Mouse (Mus musculus): ENCODE measurements around the gene Ppm1h.

The Ppm1h gene

GRCm38 (mm10) chr10:122887528-122888183 lies 209.1 kb downstream of the Ppm1h start:
- no peak for DNase-seq (ENCODE audit: low read depth, low spot score)

- no peak for DNase-seq (ENCODE audit: low read depth, low spot score)
These were observed 212.3 kb downstream of the Ppm1h start for GRCm38 (mm10) chr10:122890682-122891350.

GRCm38 (mm10) chr10:122891461-122891860 lies 212.9 kb downstream of the Ppm1h start:
- no peak for DNase-seq (ENCODE audit: low read depth, low spot score)

DNA sequence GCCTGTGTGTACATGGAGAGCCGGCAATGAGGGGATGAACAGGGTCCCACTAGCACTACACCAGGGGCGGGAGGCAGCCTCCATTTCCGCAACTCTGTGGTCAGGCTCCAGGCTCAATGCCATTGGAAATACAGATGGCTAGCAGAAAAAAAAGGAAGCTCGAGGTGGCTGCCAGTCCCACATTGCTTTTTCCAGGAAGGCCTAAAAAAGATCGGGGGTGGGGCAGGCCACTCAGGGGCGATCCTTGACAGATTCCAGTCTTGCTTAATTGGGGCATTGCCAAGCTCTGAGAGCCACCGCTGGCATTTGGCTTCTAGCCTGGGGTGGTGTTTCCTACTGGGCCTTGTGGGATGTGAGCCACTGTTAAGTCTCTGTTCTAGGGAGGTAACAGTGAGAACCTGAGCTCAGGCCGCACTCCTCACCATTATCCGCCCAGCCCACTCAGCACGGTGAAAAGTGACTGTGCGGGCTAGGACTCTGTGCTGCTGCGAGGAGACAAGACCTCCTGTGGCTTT lies 216.1 kb downstream of the Ppm1h start:
- DNase-seq (ENCODE audit: low read depth, low spot score), result no peak

DNA sequence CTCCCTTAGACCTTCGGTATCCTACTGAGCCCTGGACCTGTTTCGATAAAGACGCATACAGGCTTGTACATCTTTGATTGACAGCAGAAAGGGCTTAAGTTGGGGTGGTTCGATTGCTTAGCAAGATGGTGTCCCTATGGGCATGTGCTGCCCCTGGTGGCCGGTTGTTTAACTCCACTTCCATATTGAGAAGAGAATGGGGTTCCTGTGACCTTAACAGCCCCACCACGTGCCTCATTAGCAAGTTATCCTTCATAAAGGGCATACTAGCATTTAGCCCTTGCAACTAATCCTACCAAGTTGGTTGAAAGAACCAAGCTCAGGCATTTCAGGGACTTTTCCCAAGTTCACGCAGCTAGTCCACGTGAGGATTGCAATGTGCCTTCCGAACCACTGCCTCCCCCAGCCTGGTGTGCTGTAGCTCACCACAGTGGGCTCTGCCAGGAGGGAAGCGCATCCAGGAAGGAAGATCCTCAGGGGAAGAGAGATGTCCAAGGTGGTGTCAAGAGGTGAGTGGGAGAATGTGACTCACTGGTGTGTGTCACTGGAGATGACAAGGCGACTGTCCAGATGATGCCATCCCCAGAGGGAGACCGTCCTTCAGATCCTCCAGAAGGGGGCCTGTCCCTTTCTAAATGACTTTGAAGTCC lies 216.7 kb downstream of the Ppm1h start:
- DNase-seq (ENCODE audit: low read depth, low spot score), result peak; percentile 39

DNA sequence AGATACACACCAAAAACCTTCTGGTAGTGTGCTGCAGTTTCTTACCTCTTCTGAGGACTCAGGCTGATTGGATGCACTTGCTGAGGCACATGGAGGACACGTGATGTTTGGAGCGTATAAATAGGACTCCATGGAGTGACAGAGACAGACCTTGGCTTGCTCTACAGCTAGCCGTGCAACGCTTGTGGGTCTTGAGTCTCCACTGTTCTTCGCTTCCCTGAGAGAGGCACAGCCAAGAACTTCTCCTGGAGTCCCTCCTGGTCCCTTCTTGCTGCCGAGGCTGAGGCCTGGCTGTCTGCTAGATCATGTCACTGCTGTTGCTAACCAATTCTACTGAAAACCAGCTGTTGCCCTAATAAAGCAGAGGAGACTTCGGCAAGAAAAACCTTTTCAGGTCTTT lies 221.4 kb downstream of the Ppm1h start:
- DNase-seq (ENCODE audit: low read depth, low spot score), result no peak

DNA sequence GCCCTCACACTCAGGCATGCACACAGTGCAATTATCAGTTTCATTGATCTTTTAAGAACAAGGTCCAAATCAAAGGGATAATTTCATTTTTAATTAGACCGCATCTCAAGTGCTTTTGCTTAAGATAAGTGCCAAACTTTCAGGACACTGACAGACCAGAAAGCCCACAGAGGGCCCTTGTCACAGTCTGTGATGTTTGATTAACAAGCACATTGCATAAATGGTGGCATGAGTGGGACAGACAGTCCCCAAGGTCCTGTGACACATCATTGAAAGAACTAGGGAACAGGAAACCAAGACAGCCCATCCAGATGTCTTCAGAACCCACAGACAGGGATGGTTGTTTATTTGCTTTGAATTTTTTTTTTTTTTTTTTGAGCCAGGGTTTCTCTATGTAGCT lies 221.9 kb downstream of the Ppm1h start:
- no peak for DNase-seq (ENCODE audit: low read depth, low spot score)

DNA sequence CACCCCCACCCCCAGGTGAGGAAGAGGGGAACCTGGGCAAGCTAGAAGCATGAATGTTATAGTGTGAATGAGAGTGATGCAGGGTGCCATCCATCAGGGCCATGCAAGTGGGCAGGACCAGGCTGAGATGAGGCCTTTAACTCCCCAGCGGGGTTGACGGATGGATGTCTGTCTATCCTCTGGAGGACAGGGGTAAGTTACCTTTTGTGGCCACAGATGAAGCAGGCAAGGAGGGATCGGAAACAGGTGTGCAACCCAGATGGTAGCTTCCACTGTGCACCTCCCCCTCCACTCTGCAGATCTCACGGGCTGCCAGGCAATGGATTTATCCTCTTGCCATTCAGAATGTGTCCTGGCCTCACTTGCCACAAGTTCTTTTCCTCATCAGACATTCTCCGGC lies 222.8 kb downstream of the Ppm1h start:
- DNase-seq (ENCODE audit: low read depth, low spot score), result no peak

DNA sequence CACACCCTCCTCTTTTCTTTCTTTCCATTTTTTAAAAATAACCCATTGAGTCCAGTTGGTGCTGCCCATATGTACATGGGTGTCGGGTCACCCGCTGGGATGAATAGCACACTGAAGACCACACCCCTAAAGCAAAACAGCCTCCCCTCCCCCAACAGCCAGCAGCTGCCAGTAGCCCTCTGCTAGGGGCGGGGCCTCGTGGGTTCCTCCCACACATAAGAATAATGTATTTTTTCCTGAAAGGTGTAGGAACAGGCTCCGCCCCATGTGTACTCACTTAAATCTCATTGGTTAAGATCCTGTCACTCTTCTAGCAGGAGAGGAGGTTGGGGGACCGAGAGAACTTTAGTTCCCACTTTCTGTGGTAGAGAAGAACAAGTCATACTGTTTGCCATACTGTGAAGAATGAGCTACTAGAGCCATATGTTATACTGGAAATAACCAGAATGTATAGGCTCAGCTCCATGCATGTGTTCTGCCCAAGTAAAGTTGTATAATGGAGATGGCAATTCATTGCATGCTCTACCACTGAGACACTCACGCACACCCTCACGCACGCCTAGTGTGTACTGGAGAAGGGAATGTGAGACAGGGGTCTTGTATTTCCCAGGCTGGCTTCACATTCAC lies 231.0 kb downstream of the Ppm1h start:
- DNase-seq (ENCODE audit: low read depth, low spot score), result no peak

DNA sequence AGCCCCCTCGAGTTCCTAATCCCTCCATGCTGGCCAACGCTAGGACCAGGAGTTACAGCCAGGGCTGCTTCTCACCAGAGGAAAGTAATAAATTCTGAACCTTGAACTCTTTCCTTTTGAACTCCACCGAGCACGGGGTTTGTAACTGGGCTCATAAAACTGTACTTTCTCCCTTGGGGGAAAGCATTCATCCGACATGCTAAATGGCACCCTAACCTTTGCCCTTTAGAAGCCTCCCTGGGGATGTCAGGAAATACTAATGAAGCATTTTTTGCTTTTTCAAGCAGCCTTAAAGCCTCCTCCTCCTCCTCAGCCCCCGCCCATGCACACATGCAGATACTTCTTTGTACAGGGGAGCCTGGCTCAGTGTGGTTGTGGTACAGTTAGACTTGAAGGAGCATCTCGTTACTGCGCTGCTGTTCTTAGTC lies 232.2 kb downstream of the Ppm1h start:
- DNase-seq (ENCODE audit: low read depth, low spot score), result no peak

DNA sequence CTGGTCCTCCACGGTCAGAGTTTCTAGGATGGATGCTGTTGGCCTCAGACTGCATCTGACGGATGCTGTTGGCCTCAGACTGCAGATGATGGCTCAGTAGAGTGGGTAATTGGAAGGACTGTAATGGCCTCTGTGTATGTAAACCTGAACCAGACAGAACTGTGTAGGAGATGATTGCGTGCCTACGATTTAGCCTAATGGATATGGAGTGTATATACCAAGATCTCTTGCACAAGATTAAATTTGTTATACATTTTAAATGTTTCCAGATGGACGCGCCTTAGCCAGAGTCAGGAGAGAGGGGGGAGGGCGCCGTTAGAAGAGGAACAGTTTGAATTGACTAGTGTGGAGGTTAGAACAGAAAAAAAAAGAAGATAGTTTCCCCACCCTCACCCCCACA lies 233.1 kb downstream of the Ppm1h start:
- DNase-seq (ENCODE audit: low read depth, low spot score), result no peak

GRCm38 (mm10) chr10:122912086-122912690 lies 233.6 kb downstream of the Ppm1h start:
- DNase-seq (ENCODE audit: low read depth, low spot score), result no peak

GRCm38 (mm10) chr10:122912701-122913368 lies 234.3 kb downstream of the Ppm1h start:
- no peak for DNase-seq (ENCODE audit: low read depth, low spot score)

GRCm38 (mm10) chr10:122913393-122913792 lies 234.8 kb downstream of the Ppm1h start:
- no peak for DNase-seq (ENCODE audit: low read depth, low spot score)

GRCm38 (mm10) chr10:122915905-122916304 lies 237.3 kb downstream of the Ppm1h start:
- DNase-seq (ENCODE audit: low read depth, low spot score), result no peak

GRCm38 (mm10) chr10:122917648-122918324 lies 239.2 kb downstream of the Ppm1h start:
- DNase-seq (ENCODE audit: low read depth, low spot score), result no peak

- no peak for DNase-seq (ENCODE audit: low read depth, low spot score)
These were observed 239.7 kb downstream of the Ppm1h start for GRCm38 (mm10) chr10:122918325-122918694.

DNA sequence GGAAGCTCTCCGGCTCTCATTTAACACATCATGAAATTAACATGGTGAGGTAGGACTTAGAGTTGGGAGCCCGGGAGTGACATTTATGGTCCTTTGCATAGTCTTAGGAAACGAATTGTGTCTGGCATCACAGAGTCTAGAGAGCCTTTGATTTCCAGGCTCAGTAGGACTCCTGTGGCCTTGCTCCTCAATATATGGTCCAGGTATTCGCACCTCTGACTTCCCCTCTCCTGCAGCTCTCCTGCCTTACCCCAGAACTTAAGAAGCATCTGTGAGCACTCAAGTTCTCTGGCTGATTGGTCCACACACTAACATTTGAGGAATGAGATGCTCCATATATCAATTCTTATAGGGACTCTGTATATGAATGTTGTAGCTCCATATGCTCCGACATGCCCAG lies 240.2 kb downstream of the Ppm1h start:
- no peak for DNase-seq (ENCODE audit: low read depth, low spot score)

- DNase-seq (ENCODE audit: low read depth, low spot score), result no peak
These were observed 240.9 kb downstream of the Ppm1h start for GRCm38 (mm10) chr10:122919416-122919815.

DNA sequence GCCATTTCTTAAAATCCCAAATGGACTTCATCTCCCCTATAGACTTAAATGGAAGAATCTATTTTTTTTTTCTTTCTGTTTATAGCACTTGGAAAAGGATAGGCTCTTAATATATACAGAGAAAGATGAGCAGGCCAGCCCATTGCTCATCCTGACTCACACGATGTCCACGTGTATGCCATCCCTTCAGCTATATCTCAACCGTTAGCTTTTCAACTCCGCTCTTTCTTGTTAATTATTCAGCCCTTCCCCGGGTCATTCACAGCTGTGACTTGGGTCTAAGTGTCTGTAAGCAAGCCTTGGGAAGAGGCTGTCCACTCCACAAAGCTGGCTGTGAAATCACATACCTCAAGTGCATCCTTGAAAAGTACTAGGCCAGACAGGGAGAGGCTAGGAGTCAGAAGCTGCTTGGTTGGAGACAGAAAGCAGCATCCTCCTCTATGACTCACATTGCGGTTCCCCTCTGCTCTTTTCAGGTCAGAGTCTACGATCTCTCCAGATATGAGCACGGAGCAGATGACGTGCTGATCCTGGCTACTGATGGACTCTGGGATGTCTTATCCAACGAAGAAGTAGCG lies 241.7 kb downstream of the Ppm1h start:
- DNase-seq (ENCODE audit: low read depth, low spot score), result no peak
